ENCODE assay signal across 23 mouse cellular contexts in the genomic region with DNA sequence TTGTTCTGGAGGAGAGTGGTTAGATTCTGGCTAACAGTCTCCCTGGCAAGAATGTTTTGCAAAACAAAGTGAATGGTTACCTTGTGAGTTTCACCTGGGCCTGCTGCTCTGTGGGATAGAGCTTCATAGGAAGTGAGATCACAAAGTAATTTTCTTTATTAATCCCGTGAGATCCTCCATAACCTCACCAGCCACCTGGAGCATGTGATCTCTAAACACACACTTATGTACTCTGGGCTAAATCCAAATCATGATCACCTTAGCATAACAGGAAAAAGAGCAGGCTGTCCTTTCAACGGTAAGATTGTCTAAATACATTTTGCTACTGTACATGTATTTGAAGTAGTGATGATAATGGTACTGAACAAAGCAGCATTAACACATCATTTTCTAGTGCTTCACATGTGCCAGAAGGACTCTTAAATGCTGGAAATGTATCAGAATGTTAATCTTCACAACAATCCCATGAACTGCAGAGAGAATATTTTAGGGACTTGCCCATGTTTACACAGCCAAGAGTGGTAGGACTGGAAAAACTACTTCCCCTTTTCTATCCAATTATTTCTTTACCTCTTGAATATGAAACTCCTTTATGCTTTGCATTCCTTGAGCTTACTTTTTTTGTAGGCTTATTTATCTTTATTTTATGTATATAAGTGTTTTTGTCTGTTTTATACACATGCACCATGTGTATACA. TPM values are rescaled to one million over a fixed set of nuclear protein-coding genes. Genes with fewer than 3 reads are reported as not detected.
"Had no signal": no experiment of that assay in that cellular context is flagged by ENCODE, and none has a peak within 500 bp of the region (broad histone marks: within the 10 kb centered on the region; RNA-seq: fewer than 3 reads in every experiment).

No protein-coding gene starts in this region.

- H3K27me3 ChIP-seq: limb, embryonic 13.5 days; neural tube, embryonic 15.5 days had no signal

- DNase-seq: kidney, adult 8-10 months; kidney, postnatal 25 days; left cerebral cortex, postnatal 4 days; midbrain, embryonic 14.5 days; right cerebral cortex, adult 18-20 months; right cerebral cortex, postnatal 25 days; thymus, postnatal 4 days had no signal

- H3K9ac ChIP-seq: limb, embryonic 13.5 days; liver, embryonic 14.5 days; neural tube, embryonic 15.5 days had no signal

- ATAC-seq: inflammation-experienced regulatory T-cells, adult 6 months; intestine, postnatal 0 days had no signal

- H3K4me2 ChIP-seq: limb, embryonic 13.5 days; neural tube, embryonic 15.5 days had no signal

- H3K9me3 ChIP-seq: limb, embryonic 13.5 days; midbrain, embryonic 10.5 days; neural tube, embryonic 15.5 days had no signal

- H3K36me3 ChIP-seq: limb, embryonic 13.5 days; midbrain, embryonic 10.5 days; neural tube, embryonic 15.5 days had no signal

- H3K4me1 ChIP-seq: limb, embryonic 13.5 days; neural tube, embryonic 15.5 days had no signal

- H3K27ac ChIP-seq: limb, embryonic 13.5 days; liver, embryonic 14.5 days; midbrain, embryonic 10.5 days; neural tube, embryonic 15.5 days had no signal

- H3K4me3 ChIP-seq: limb, embryonic 13.5 days; midbrain, embryonic 10.5 days; myocyte; neural tube, embryonic 15.5 days had no signal

RNA-seq across cellular contexts. Expression of a gene that starts 13.4 kb away (rescaled TPM):
- total RNA-seq: left cerebral cortex, adult 18-20 months; liver, adult 2 months; megakaryocyte, adult 5-6 weeks had no signal
- polyA plus RNA-seq: inflammation-experienced regulatory T-cells, adult 6 months; kidney, embryonic 16.5 days; liver, adult 2 months; liver, embryonic 14.5 days; midbrain, embryonic 10.5 days; myocyte; neural tube, embryonic 11.5 days; small intestine, adult 2 months had no signal

RNA-seq across cellular contexts. Expression of a gene that starts 46.8 kb away (rescaled TPM):
- total RNA-seq: layer of hippocampus, adult 18-20 months; layer of hippocampus, postnatal 14 days; left cerebral cortex, adult 18-20 months; left cerebral cortex, postnatal 10 days; left cerebral cortex, postnatal 4 days; liver, adult 2 months; megakaryocyte, adult 5-6 weeks had no signal
- polyA plus RNA-seq: inflammation-experienced regulatory T-cells, adult 6 months; intestine, postnatal 0 days; kidney, embryonic 16.5 days; limb, embryonic 13.5 days; liver, adult 2 months; liver, embryonic 14.5 days; midbrain, embryonic 10.5 days; midbrain, embryonic 14.5 days; myocyte; neural tube, embryonic 11.5 days; neural tube, embryonic 15.5 days; small intestine, adult 2 months had no signal

RNA-seq across cellular contexts. Expression of a gene that starts 56.5 kb away (rescaled TPM):
- total RNA-seq: layer of hippocampus, adult 18-20 months; layer of hippocampus, postnatal 14 days; left cerebral cortex, adult 18-20 months; left cerebral cortex, postnatal 10 days; left cerebral cortex, postnatal 4 days; liver, adult 2 months; megakaryocyte, adult 5-6 weeks had no signal
- polyA plus RNA-seq: inflammation-experienced regulatory T-cells, adult 6 months; intestine, postnatal 0 days; kidney, embryonic 16.5 days; limb, embryonic 13.5 days; liver, adult 2 months; liver, embryonic 14.5 days; midbrain, embryonic 10.5 days; midbrain, embryonic 14.5 days; myocyte; neural tube, embryonic 11.5 days; neural tube, embryonic 15.5 days; small intestine, adult 2 months had no signal
